Mouse (Mus musculus): ENCODE results near the gene Sla2. TPM values are rescaled to one million over a fixed set of nuclear protein-coding genes. Genes with fewer than 3 reads are reported as not detected.

The Sla2 gene
- 1.5 and 1.9 TPM in 2 replicates for polyA plus RNA-seq (2012)

DNA sequence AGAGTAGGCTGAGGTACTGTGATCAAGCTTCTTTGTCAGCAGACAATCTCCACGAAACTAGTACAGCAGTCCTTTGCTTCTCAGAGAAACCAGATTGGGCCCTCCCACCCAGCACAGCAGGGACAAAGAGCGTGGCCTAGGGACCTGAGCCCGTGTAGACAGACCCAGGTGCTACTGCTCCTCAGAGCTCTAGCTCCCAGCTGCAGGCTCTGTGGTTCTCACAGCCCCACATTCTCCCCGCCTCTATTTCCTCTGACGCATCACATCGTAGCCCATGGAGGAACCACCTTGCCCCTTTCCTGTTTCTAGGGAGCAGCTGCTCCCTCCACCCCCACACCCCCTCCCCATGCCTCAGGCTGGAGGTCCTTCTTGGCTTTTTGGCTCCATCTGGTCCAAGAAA is at the start of gene Sla2:
TSS of gene Sla2 (minus strand) at position 176 of the 400 bp plus-strand sequence.

DNA sequence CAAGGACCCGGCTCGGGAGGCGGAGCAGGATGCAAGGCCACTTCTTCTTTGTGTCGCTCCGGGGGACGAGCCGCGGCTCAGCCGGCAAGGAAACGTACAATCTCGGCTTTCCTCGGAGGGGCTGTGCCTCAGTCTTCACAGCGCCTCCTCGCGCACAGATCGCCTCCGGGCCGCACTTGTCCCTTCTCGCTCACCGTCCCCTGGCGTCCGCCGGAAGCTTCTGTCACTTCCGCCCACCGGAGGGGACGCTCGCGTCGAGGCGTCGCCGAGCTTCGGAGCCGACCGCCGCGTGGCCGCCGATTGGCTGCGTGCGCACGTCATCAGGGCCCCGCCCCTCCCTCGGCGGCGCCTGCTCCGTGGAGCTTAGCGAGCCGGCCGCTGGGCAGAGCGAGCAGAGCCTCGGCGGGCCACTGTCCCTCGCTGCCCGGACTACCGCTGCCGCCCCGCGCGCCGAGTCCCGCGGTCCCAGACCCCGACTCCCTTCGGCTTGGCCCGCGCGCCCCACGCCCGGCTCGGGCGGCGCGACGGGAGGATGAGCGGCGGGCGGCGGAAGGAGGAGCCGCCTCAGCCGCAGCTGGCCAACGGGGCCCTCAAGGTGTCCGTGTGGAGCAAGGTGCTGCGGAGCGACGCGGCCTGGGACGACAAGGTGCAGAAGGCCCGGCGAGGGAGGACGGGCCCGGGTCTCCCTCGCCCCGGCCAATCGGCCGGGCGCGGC is 24.1 kb downstream of the Sla2 start, which contains the start of gene Rab5if:
TSS of gene Rab5if (plus strand) at position 357 of the 715 bp plus-strand sequence.

DNA sequence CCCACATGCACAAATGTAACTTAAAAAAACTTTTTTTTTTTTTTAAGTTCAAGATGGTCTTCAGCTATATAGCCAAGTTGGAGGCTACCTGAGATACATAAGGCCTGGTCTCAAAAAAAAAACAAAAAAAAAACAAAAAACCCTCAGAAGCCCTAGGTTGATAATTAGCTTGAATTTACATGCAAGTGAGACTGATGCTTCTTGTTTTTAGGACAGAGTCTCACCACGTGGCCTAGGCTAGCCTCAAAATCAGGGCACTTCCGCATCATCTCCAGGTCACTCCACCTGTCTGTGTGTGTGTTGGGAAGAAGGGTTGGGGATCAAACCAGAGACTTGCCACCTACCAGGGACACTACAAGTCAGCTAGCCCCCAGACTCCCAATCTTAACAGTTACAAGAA is 29.2 kb downstream of the Sla2 start, which contains the start of gene 4930518I15Rik:
TSS of gene 4930518I15Rik (minus strand) at position 112 of the 400 bp plus-strand sequence.

DNA sequence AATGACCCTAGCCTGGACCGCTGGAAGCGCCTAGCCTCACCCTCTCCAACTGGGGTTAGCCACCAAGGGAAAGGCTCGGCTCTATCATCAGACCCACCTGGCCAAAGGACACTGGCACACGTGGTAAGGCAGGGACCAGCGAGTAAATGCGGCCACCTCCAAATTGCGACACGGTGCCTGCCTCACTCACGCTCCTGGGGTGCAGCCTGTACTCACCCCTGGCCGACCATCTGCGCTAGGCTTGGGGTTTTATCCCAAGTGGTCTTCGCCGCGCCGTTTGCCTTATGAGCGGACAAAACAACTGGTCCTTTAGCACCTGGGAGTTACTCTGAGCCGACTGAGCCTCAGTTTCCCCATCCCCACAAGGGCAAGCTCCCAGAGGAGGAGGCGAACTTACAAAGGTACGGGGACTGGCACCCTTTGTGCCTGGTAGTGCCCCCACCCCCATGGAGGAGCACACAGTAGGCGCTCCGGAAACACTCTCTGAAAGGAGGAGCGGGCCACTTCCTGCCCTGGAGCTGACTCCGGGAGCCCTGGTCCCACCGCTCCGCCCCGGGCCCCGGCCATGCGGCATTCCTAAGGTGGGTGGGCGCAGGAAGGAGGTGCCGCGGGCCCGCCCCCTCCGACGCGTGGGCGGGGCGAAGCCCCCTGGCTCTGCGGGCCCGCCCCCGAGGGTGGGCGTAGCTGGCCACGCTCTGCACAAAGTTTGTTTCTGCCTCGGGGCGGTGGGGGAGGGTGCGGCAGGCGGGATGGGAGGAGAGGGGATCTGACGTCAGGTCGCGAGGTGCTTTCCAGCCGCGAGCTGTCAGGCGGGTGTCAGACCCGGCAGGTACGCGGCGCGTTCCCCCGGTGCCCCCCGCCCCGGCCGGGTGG is 47.4 kb downstream of the Sla2 start, which contains the start of gene Tgif2:
TSS of gene Tgif2 (plus strand) at position 689 of the 873 bp plus-strand sequence.

Other genes starting within 250 kb of the Sla2 start
- 0.16 TPM in 1 of 2 replicates, not detected in the other for gene Myl9, start 111.8 kb downstream of the Sla2 start, polyA plus RNA-seq (2012)
- gene Tgif2, start 47.2 kb downstream of the Sla2 start, polyA plus RNA-seq (2012), result 55.5 and 90.2 TPM in 2 replicates
- gene 4930518I15Rik, start 29.2 kb downstream of the Sla2 start, polyA plus RNA-seq (2012), result not detected in 2 replicates
- gene Rab5if, start 24.1 kb downstream of the Sla2 start, polyA plus RNA-seq (2012), result 92.2 and 94.5 TPM in 2 replicates
- 2.4 and 4.0 TPM in 2 replicates for gene Ndrg3, start 104.9 kb upstream of the Sla2 start, polyA plus RNA-seq (2012)
- gene Dsn1, start 120.0 kb upstream of the Sla2 start, polyA plus RNA-seq (2012), result 2.0 and 2.5 TPM in 2 replicates
- gene Soga1, start 192.1 kb upstream of the Sla2 start, polyA plus RNA-seq (2012), result 10.3 and 19.8 TPM in 2 replicates
- gene Tldc2, start 199.9 kb upstream of the Sla2 start, polyA plus RNA-seq (2012), result not detected in 2 replicates
- 19.1 and 25.5 TPM in 2 replicates for gene Samhd1, start 248.1 kb upstream of the Sla2 start, polyA plus RNA-seq (2012)

All from megakaryocyte-erythroid progenitor cell, adult 5 weeks (primary cell).